Mouse (Mus musculus): ENCODE measurements around the gene Tmem266.
A peak's percentile ranks its signal among the peaks of the same experiment; 100 is the strongest.

Tmem266 gene

GRCm38 (mm10) chr9:55329401-55329800 lies 2.7 kb downstream of the Tmem266 start:
- DNase-seq (ENCODE audit: low read depth, low spot score), result no peak

- DNase-seq (ENCODE audit: low read depth, low spot score), result no peak
These were observed 5.8 kb downstream of the Tmem266 start for GRCm38 (mm10) chr9:55332476-55332875.

DNA sequence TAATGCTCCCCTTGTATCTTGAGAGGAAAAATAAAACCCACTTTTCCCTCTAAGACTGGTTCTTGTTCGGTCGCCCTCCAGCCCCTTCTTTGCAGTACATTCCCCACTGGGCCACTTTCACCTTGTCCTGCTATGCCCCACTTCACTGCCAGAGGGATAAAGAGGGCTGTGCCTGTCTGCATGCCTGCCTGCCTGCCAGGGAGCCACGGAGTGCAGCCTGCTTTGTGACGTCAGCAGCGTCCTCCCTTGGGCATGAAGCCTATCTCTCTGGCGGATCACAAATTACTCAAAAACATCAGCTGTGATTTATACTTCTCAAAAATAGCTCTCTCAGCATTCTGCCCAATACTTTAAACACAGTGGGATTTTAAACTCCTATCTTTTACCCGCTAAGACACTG lies 6.2 kb downstream of the Tmem266 start:
- DNase-seq (ENCODE audit: low read depth, low spot score), result no peak

DNA sequence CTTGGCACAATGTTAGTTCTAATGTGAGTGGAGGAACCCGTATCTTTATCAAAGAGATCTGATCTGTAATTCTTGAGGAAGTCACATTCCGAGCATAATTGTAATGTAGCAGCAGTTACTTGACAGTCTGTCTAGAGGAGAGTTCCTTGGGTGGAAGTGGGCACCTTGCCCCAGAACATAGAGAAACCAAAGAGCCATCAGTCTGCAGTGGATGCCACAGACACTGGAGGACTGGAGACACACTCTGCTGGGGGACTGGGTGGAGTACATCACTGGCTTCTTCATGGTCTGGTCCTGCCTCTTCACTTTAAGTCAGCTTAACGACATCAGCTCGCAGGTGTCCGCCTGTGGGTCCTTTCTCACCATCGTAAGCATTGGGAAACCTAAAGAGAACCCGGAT lies 17.5 kb downstream of the Tmem266 start:
- no peak for DNase-seq (ENCODE audit: low read depth, low spot score)

DNA sequence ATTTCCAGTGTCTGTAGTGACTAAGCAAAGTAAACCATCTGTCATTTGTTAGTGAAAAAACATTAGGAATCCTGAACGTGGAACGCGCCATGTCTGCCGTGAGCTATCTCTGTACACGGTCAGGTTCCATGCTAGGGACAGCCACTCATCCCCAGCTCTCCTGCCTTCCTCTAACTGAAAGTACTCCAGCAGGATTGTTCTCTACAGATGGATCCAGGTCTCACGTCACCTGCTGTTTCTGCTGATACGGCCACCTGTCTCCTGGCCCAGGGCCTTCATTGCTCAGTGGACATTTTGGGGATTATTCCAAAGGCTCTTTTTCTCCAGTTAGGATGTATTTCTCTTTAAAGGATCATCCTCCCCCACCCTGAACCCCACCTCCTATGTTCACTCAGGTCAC lies 18.6 kb downstream of the Tmem266 start:
- DNase-seq (ENCODE audit: low read depth, low spot score), result no peak

GRCm38 (mm10) chr9:55348664-55349063 lies 22.0 kb downstream of the Tmem266 start:
- no peak for DNase-seq (ENCODE audit: low read depth, low spot score)

- no peak for DNase-seq (ENCODE audit: low read depth, low spot score)
These were observed 28.0 kb downstream of the Tmem266 start for GRCm38 (mm10) chr9:55354686-55355085.

GRCm38 (mm10) chr9:55355270-55355834 lies 28.6 kb downstream of the Tmem266 start:
- DNase-seq (ENCODE audit: low read depth, low spot score), result peak; percentile 61

GRCm38 (mm10) chr9:55357164-55357563 lies 30.5 kb downstream of the Tmem266 start:
- DNase-seq (ENCODE audit: low read depth, low spot score), result no peak

DNA sequence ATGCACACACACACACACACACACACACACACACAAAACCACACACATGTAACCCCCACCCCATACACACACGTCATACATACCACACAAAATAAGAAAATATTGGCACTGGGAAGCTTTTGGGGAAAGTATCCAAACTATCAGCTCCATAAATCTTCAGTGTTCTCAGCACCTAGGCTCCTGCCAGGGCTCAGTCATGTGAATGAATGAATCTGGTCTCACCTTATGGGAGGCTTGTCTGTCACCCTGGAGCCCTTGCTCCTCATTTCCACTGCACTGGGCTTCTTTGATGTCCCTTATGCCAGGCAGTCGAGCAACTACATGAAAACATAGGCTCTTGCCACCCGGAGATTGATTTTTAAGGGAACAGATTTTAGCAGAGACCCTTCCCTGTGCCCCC lies 33.7 kb downstream of the Tmem266 start:
- DNase-seq (ENCODE audit: low read depth, low spot score), result no peak

GRCm38 (mm10) chr9:55360861-55361260 lies 34.1 kb downstream of the Tmem266 start:
- no peak for DNase-seq (ENCODE audit: low read depth, low spot score)

DNA sequence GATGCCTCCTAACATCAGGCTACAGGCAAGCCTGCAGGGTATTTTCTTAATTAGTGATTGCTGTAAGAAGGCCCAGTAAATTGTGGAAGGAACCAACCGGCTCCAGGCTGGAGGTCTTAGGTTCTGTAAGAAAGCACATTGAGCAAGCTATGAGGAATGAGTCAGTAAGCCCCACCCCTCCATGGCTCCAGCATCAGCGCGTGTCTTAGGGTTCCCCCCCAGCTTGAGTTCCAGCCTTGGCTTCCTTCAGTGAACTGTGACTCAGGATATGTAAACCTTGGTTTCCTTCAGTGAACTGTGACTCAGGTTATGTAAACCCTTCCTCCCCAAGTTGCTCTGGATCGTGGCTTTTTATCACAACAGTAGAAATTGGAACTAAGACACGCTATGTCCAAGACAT lies 35.3 kb downstream of the Tmem266 start:
- DNase-seq (ENCODE audit: low read depth, low spot score), result no peak

- DNase-seq (ENCODE audit: low read depth, low spot score), result no peak
These were observed 37.0 kb downstream of the Tmem266 start for GRCm38 (mm10) chr9:55363707-55364106.

- DNase-seq (ENCODE audit: low read depth, low spot score), result no peak
These were observed 41.3 kb downstream of the Tmem266 start for GRCm38 (mm10) chr9:55368011-55368410.

DNA sequence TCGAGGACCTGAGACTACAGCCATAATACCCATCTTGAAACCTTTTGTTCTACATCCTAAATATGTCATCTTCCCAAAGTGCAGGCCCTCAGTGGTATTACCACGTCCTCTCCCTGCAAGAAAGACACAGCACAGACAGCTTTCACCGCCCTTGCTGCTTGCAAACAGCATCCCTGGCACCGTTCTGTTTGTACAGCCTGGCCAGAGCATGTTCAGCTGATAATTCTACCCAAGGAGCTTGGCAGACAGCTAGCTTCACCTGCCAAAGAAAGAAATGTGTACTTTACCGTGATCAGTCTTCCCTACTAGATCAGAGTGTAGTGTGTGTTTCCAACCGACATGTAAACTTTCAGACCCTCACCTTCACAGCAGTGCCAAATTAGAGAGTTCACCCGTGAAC lies 45.2 kb downstream of the Tmem266 start:
- DNase-seq (ENCODE audit: low read depth, low spot score), result no peak

- DNase-seq (ENCODE audit: low read depth, low spot score), result no peak
These were observed 51.0 kb downstream of the Tmem266 start for GRCm38 (mm10) chr9:55377603-55378250.

GRCm38 (mm10) chr9:55381456-55381855 lies 54.7 kb downstream of the Tmem266 start:
- DNase-seq (ENCODE audit: low read depth, low spot score), result no peak

DNA sequence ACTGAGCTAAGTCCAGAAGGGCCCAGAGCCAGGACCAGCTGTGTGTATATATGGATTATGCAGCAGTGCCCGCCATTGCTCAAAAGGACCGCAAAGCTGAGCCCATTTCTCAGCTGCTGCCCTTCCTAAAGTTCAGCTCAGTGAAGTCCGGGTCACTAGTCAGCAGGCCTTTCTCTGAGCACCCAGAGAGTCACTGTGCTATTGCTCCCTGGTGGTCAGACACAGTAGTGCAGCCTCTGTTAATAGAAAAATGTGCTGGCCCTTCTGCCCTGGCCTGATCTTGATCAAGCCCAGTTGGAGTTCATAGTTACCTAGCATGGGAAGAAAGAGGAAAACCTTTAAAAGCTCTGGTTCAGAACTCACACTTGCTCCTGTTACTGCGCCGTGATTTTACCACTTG lies 55.7 kb downstream of the Tmem266 start:
- DNase-seq (ENCODE audit: low read depth, low spot score), result peak; percentile 78

GRCm38 (mm10) chr9:55386117-55386516 lies 59.4 kb downstream of the Tmem266 start:
- no peak for DNase-seq (ENCODE audit: low read depth, low spot score)

DNA sequence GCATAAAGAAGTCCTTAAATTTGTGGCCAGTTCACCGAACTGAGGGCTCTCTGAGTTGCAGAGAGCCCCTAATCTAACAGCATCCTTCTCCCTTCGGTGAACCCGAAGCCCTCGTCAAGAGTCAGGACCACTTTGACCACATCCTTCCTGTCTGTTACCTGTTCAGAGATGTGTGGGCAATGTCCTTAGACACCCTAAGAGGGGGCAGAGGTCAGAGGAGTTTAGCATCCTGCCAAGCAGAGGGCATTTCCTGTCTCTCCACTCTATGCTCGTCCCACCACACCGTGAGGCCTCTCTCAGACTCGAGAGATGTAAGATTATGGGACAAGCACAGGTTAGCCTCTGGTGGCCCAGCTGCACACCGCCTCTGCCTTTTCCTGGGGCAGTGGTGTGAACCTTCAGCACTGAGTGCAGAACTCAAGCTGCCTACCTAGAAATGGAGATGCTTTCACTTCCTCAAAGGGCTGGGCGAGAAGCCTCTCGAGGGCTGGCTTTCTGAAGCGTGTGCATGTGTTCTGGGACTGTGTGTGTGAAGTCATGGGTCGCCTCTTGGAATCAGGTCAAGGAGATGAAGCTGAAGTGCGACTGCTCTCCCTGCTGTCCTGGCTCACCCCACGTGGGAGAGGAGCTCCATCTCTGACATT lies 61.3 kb downstream of the Tmem266 start:
- no peak for DNase-seq (ENCODE audit: low read depth, low spot score)

DNA sequence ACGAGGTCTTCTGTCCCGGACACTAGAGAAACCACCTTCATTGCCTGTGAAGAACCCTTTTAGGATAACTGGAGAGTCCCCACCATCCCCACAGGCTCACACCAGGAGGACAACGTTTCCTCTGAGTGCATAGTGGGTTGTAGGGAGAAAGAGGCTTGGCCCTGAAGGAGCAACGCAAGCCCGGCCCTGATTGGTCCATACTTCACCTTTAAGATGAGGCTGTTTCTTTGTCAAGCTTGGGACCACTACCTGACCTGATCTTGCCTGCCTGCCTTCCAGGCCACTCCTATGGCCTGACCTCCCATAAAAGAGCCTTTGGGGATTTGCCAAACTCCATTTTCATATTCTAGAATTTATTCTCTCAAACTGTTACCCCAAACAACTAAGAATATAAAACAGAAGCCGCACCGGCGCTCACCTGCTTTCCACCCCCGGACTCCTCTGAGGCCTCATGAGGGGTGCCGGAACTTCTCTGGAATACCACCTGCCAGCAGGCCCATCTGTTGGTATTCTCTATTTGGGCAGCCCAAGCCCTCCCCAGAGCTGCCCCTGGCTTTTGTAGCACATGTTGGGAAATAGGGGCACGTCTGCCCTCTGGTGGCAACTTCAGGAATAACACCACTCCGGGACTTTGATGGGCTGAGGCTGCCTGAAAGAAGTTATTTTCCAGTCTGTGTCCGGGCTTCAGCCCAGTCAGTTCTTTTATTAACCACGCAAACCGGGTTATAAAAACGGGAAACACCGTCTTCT lies 65.4 kb downstream of the Tmem266 start:
- peak; percentile 77 for DNase-seq (ENCODE audit: low read depth, low spot score)

GRCm38 (mm10) chr9:55395650-55396049 lies 68.9 kb downstream of the Tmem266 start:
- DNase-seq (ENCODE audit: low read depth, low spot score), result no peak
